Mouse (Mus musculus) liver, adult 2 months (tissue): ENCODE results near the gene Atrnl1.

Experiments
- CTCF ChIP-seq: fragments of 200-500 bp; IDR thresholded peaks from 2 replicates; pipeline ENCODE4 v1.5.1; 2011; ENCODE audit warnings: low read depth, low read length, control low read depth
- POLR2A ChIP-seq: fragments of 200-500 bp; IDR thresholded peaks from 2 replicates; pipeline ENCODE4 v1.6.1; 2011; ENCODE audit warnings: low read length, control low read depth; ENCODE audit not compliant: insufficient read depth; ENCODE audit errors: extremely low read depth

DNA sequence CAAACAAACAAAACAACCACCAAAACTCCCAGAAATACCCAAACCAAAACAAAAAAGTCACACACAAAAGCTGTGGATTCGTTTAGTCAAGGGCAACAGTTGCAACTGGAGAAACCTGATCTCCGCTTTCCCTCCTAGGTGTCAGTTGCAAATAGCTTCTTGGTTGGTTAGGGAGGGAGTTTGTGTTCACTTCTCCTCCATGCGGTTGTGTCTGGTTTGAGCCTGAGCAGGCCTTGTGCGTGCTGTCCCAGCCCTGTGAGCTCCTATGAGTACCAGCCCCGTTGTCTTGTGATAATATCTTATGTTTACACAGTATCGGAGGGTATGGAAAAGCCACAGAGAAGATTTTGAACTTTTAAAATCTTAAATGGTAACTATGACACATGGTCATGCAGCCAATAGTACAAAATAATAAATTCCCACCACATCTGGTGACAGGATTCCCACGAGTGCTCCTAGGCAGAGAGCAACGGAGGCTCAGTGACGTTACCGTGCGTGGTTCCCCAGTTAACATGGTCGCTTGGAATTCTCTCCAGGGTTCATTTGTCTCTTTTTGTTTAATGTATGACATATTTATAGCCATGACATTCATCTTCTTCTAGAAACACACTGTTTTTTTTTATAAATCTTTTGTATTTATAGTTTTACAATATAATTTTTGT, 46.7 kb downstream of the Atrnl1 start:
- TF ChIP-seq CTCF (no peak), POLR2A (no peak)
